Mouse (Mus musculus): ENCODE results near the gene Adamts7.
A peak's percentile ranks its signal among the peaks of the same experiment; 100 is the strongest.

Adamts7 gene

DNA sequence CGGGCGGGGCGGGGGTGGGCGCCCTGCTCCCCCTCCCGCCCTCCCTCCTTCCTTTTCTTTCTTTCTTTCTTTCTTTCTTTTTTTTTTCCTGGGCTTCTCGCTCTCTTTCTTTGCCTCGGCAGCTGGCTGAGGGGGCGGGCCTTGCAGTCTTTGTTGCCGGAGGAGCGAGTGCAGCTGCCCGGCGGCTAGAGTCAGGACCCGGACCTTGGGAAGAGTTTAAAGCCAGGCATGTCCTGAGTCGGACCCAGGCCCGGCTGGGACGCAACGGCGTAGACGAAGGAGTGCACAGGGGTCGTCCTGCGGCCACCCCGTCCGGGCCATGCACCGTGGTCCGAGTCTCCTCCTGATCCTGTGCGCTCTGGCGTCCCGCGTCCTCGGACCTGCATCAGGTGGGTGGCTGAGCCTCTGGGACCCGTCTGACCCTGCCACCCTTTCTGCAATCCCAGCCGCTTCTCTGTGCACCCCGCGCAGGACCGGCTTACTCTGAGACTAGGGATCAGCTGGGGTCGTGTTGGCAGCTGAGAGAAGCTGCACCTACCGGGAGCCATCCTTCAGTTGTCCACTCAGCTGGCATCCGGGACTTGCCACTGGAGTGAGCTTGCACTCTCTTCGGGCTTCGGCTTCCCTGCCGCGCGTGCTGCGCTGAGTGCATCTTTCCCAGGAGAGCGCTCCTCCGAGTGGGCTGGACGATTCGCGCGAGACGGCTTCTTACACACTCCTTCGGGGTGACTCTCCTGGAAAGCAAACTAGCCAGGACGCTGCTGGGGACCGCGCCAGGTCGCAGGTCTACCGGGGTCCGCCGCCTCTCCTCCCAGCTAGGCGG is at the start of gene Adamts7:
TSS of gene Adamts7 (plus strand) at position 144 of the 823 bp plus-strand sequence.
- peak in 1 of 2 experiments; percentile 65 for DNase-seq (ENCODE audit: low spot score in 2 of 2)

DNA sequence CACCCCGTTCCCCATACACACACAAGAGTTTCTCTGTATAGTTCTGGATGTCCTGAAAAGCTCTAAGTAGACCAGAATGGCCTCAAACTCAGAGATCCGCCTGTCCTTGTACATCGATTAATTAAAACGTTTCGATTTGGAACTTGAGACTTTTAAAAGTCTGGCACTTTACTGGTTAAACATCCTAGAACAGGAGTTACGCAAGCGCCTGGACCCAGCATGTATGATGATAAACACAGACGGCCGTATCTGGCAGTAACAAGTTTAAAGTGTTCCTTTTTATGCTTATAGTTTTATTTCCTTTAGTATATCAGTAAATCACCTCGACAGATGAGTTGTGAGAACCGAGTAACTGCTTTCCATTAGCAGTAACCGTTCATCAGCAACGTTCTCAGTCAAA is 49.7 kb upstream of the Adamts7 start:
- DNase-seq (ENCODE audit: low spot score in 2 of 2) = no peak

DNA sequence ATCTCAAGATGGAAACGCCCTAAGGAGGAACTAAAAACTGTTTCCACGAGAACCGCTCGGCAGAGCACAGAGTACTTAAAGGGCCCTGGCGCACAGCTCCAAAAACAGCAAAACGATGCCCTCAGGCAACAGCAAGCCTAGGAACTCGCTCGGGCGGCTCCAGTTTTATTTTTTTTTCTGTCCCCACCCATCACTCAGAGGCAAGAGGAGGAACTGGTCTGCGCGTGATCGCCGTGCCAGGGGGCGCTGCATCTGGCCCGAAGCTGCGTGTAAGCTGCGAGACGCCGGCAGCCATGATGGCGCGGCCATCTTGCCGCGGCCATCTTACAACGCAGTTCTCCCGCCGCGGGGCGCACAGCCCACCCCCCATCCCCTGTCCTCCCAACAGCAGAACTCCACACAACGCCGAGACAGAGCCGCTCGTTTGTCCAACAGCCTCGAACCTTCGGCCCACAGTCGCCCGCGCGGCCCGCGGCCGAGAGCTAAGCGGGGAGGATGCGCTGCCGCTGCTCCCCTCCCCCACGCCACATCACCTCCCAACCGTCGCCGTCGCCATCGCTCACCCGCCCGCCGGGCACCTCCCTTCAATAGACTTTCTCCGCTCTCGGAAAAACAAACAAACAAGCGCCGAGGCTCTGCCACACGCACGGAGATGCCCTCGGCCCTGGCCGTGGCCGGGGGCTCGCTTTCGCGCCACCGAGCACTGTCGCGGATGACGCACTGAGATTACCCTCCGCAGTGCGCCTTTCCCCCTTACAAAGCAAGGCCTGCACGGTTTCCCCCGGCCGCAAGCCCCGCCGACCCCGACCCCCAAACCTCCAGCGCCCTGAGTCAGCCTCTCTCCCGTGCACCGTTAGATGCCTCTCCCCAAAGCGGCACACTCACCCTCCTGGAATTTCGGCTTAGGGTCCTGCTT is 49.0 kb upstream of the Adamts7 start:
- DNase-seq (ENCODE audit: low spot score in 2 of 2) = peak; percentile 92 to 94

DNA sequence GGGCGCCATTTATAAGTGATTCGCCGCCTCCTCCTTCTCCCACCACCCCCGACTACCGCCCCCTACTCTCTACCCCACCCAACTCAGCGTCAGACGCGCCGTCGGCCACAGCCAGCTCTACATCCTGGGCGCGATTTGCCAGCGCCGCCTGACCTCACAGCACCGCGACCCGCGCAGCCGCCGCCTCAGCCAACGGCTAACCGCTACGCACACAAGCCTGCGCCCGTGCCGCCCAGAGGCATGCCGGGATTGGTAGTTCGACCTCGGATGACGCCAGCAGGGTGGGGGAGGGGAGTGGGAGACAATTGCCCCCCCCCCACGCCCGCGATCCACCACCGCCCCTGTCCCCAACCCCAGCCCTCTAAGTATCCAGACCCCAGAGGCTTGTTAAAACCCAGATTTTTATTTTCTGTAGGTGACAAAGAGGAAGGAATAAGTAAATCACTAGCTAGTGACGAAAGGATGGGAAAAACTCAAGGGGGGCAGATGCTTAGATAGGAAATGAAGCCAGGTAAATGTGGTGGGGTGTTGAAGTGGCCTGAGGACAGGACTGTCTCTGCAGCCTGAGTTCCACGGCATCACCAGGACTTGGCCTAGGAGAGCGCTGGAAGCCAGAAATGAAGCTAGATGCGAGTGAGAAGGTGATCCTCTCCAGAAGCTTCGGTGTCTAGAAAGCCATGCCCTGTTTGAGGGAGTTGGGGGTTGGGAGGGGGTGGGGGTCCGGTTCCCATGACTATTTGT is 48.1 kb upstream of the Adamts7 start, which contains the start of gene Morf4l1:
TSS of gene Morf4l1 (minus strand) at position 208 of the 741 bp plus-strand sequence.
- peak; percentile 93 to 97 for DNase-seq (ENCODE audit: low spot score in 2 of 2)

DNA sequence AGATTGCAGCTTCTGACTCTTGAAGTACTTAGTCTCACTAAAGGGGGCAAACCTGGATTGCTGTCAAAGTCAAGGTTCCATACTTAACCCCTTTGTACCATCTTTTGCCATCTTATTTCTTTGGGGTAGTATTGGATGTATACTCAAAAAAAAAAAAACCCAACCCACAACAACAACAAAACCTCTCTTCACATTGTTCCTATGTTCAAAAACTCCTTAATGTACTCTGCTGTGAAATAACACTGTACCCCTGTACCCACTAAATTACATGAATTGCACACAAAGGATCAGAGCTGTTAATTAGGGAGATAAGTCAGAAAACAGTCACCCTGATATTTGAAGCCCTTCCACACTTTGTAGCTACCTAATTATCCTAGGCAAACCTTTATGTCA is 47.6 kb upstream of the Adamts7 start:
- no peak for DNase-seq (ENCODE audit: low spot score in 2 of 2)

DNA sequence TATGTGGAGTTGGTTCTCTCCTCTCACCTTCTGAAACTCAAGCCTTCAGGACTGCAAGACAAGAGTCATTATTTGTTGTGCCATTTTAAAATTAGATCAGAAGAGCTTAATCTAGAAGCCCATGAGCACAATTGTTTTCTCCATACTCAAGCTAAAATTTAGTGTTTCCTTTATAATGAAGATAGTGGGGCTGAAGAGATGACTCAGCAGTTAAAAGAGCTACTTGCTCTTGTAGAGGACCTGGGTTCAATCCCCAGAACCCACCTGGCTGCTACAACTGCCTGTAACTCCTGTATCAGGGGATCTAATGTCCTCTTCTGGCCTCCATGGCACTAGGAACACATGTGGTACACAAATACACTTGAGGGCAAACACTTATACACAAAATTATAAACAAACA is 45.6 kb upstream of the Adamts7 start:
- no peak for DNase-seq (ENCODE audit: low spot score in 2 of 2)

DNA sequence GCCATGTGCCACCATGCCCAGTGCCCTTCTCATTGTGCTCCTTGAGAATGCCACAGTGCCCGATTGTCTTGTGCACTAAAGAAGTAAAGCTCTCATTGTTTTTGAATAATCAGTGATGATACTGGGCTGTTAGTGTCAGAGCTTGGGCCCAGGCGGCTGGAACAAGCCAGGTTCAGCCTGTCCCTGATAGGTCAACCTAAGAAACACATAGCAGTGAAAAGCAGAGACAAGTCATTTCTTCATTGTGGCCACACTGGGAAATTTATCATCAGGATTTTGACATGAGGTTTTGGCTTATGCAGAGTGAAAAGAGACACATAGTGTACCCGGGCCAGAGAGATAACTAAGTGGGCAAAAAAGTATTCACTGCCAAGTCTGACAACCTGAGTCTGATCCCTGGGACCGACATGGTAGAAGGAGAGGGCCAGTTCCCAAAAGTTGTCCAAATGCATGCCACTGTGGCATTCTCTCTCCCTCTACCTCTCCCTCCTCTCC is 40.6 kb upstream of the Adamts7 start:
- DNase-seq (ENCODE audit: low spot score in 2 of 2) = no peak

DNA sequence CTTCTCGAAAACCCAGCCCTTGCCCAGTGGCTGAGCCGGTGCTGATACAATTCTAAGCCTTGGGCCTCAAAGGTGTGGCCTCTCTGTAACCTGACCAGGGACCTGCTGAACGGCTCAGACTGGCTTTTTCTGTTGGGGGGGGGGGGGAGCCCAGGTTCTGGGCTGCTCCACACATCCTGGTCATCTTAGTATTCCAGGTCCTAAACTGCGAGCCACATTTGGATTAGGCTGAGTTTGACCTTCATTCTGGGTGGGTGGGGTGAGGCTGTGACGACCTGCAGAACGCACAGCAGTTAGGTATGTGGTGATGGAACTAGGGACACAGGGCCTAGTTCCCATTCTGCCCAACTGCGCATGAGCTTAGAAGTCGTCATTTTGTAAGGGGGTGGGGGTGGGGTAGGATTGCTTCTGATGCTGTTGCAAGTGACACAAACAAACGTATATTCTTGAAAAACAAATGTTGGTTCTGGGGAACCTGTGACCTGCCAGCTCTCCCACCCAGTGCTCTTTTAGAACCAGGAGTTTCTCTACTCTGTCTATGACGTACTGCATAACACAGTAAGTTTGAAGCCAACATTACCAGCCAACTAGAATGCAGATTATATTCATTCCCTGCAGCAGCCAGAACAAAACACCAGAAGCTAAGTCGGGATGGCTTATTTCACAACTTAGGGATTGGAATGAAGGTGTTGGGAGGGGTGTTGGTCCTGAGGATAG is 38.6 kb upstream of the Adamts7 start:
- DNase-seq (ENCODE audit: low spot score in 2 of 2) = no peak

DNA sequence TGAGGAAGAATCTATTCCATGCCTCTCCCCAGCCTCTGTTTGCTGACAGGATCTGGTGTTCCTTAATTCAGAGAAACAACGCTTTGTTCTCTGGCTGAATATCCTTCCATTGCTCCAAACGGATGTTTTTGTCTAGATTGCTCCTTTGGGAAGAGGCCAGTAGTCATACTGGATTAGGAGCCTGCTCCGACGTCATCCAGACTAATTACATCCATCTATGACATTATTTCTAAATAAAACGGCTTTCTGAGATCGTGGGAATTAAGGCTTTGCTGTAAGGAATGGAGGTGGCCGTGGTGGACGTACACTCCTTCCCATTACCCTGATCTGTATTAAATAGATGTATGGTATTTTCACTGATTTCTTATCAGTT is 38.0 kb upstream of the Adamts7 start:
- no peak for DNase-seq (ENCODE audit: low spot score in 2 of 2)

DNA sequence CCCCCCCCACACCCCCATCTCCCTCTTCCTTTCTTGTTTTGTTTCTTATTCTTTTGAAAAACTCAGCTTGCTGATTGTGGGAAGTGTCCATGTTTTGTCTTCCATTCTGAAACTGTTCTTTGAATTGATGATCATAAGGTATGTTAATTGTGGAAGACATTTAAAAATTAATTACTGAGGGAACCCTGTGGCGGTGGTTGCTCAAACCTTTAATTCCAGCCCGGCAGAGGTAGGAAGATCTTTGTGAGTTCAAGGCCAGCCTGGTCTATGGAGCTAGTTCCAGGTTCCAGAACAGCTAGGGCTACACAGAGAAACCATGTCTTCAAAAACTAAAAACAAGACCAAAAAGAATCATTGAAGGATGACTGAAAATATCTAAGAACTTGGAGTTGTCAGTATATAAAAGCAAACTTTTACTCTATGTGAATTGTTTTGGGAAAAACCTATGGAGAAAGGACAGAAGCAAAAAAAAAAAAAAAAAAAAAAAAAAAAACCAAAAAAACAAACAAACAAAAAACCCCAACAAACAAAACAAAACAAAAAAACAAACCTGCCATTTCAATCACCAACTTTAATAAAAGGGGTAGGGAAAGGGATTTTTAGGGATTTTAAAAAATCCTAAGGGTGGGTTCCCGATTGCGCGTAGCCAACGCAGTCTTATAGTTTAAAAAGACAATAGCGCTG is 37.3 kb upstream of the Adamts7 start:
- no peak for DNase-seq (ENCODE audit: low spot score in 2 of 2)

DNA sequence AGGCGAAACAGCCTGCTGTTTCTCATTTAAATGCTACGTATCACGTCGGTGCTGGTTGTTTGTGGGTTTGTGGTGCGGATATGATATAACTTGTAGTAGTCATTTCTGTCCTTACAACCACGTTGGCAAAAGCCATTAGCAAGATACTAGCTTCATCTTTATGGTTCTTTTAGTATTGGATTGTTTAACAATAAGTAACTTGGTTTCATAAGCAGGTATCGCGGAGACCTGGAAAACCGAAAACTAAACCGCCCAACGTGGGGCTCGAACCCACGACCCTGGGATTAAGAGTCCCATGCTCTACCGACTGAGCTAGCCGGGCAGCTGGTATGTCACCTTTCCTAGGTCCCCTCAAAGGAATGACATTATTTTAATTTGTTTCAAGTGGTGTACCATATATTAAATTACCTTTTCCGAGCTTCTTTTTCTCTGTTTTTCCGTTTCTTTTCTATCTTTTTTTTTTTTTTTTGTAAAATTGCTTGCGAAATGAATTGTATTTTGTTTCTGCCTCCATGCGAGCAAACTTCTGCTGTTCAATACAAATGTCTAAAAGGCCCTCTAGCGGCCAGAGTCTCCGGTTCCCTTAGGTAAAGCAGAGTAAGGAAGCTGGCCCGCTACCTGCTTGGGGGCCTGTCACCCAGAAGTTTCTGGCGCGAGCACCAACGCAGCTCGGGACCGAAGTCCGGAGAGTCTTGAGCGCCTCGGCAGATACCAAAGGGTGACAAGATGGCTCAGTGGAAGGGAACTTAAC is 36.4 kb upstream of the Adamts7 start:
- DNase-seq (ENCODE audit: low spot score in 2 of 2) = peak; percentile 79 to 88

DNA sequence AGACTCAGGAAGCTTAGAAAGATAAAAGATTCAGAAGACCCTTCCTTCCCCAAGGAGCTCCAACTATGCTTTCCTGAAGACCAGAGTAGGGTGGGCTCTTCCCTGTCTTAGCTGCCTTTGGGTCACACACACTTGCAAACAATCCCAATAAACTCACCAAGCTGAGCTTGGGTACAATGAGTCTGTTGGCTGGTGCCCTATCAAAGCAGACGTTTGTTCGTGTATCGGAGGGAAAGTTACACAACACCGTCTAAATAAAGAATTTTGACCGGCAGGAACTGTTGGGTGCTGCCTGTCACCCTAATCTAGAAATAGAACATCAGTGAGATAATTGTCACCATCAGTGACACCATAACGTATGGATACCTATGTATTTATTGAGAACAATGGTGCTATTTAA is 35.7 kb upstream of the Adamts7 start:
- DNase-seq (ENCODE audit: low spot score in 2 of 2) = no peak

DNA sequence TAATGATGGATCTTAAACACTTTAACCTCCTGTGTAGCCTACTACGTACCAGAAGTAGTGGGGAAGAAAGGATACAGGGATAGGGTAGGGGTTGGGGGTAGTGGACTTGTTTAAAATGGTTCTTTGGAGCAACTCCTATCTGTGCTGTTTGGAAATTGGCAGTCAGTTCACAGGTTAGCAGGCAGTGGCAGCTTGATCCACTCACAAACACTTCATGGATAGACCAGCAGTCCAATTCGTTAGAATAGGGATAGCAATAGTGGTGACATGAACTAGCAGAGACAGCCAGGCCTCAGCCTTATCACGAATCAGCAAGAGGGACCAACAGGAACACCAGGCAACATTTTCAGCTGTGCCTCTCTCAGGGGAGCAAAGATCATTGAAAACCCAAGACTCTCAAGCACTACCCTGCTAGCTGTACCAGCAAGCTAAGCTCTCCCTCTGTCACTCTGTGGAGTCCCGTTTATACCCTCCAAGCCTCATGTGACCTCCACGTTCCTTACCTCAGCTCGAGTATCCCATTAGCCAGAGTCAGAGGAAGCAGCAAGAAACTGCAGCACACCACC is 34.1 kb upstream of the Adamts7 start:
- no peak for DNase-seq (ENCODE audit: low spot score in 2 of 2)

DNA sequence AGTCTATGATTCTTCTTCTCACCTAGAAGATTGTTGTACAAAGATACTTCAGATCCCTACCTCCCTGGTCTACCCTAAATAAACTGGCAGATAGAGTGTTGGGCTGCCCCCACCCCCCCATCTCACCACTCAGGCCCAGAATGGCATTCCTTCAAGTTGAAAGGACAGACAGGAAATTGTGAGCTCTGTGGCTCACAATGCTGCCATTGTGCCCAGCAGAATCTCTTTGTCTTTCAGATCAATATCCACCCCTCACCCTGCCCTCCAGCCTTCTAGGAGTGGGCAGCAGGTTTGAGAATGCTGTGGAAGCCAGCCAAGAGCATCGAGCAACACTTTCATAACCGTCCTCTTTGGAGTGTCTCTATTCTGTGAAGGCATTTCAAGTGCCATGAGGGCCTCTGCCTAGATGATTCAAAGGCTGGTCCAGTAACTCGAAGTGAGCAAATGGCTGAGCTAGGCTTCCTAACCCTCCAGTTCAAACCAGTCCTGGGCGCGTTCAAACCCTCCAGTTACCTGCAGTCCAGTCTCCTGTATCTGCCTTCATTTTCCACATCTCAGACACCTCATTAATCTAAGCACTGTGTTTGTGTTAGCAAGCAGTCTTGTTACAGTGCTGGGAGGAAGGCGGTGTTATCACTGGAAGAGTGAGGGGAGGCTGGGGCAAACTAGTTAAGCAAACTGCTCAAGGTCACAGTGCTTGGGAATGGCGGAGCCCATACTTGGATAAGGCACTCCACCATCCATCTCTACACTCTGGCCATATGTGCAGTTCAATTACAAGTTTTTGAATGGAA is 29.1 kb upstream of the Adamts7 start:
- no peak for DNase-seq (ENCODE audit: low spot score in 2 of 2)

DNA sequence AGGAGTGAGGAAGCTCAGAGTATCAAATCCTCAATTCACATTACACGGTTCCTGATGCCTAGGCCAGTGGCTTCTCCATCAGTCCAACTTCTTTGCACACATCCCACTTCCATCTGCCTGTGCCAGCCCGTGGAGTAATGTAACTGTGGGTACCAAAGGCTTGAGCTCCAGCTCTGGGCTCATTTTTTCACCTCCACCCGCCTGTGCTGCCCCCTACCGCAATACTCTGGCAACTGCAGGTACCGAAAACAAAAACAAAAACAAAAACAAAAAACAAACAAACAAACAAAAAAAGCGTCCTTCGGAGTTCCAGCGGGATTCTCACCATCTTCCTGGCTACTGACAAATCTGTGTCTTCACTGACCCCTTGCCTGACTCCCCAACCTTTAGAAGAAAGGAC is 27.4 kb upstream of the Adamts7 start:
- no peak for DNase-seq (ENCODE audit: low spot score in 2 of 2)

DNA sequence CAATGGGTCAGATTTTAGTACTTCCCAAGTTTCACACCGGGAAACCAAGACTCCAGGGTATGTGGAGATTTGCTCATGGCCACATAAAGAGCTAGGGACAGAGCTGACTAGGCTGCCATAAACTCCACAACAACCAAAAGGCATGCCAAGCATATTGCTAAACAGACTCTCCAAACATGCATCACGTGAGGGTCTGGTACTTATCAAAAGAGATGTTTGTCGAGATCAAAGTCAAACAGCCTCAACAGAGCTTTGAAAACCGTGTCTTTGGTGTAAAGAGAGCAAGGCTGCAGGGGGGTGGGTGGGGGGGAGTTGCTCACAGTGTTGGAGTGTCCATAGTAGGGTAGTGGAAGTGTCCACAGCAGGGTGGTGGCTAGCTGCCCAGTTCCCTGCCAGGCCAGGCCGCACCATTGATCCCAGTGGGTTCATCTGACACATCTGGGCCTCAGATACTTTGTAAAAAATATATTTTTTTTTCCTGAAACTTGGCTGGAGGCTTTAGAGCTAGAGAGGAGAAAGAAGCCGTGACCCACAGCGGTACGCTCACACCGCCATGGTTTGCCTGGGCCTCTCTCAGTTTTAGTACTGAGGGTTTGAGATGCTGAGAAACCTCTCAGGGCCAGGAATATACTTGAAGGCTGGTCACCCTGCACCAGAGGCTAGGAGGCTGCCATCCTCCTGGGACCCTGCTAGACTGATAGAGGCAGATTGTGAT is 26.7 kb upstream of the Adamts7 start:
- DNase-seq (ENCODE audit: low spot score in 2 of 2) = no peak

DNA sequence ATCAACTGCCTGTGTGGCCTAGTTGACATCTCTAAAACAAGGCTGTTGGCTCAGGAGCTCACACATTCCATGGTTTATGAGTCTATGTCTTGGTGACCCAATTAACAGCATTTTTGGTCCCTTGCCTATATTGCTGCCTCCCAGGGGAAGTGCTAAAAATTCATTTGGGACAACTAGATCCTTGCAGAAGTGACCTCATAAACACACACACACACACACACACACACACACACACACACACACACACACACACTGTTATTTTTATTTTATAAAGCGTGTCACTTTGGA is 26.2 kb upstream of the Adamts7 start:
- DNase-seq (ENCODE audit: low spot score in 2 of 2) = no peak

DNA sequence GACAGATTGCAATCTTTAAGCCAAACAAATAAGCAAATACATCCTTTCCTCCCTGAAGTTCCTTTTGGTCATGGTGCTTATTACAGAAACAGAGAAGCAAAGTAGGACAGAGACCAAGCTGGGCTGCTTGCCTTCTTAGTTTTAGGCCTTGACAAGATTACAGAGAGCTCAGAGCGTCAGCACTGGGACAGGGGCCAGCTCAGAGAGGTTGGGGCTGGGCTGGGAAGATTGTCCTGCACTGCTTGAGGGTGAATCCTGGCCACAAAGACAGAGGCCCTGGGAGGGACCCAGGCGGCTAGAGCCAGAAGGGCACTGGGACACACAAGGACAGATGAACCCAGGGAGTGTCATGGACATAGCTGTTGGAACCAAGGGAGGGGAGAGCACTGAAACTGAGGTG is 17.1 kb upstream of the Adamts7 start:
- DNase-seq (ENCODE audit: low spot score in 2 of 2) = no peak

Measured in spleen, postnatal 4 days (tissue).